Mouse (Mus musculus) heart, postnatal 10 days (tissue): ENCODE measurements around the gene Acer1. TPM values are rescaled to one million over a fixed set of nuclear protein-coding genes. Genes with fewer than 3 reads are reported as not detected.

ENCODE experiments used
- DNase-seq, 2 experiments: peaks; one replicate each; pipeline ENCODE4 v3.0.0; 2021
- intact Hi-C: fragments of 180-260 bp; cut with DNase I; formaldehyde crosslinking; loops from one replicate; pipeline ENCODE4 v1.15.1; 2025
- total RNA-seq, 2 experiments: library from RNA; stranded (reverse); gene quantifications; 2 replicates each; pipeline ENCODE4 v1.2.3; 2021

The Acer1 gene
- not detected for total RNA-seq

DNA sequence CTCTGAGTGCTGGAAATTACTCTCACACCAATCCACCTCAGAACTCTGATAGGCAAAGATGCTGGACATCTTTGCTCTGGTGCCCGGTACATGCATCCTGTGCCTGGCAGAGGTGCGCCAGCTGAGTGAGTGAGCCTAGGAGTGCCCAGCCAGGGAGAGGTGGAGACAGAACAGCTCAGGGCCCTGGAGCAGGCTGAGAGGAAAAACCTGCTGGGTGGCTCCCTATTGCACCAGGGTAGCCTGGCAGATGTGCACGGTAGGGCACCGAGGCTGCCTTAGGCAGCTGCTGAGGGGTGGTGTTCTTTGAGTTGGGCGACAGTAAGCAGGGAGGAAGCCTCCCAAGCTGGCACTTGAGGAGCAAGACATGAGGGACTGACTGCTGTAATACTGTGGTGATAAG is at the start of gene Acer1:
TSS of gene Acer1 (minus strand) at position 114 of the 400 bp plus-strand sequence.
- no peak for DNase-seq
- intact Hi-C loops: no loop called here

GRCm38 (mm10) chr17:57030931-57031660 is 49.2 kb upstream of the Acer1 start, which contains the start of gene Khsrp:
Gene Khsrp (minus strand): TSS chr17:57031522.
- intact Hi-C loops: loop anchor here (2.0 kb wide), 1 partner anchor 18 kb away; no protein-coding TSS in a partner anchor
- peak; percentile 56 to 64 for DNase-seq

DNA sequence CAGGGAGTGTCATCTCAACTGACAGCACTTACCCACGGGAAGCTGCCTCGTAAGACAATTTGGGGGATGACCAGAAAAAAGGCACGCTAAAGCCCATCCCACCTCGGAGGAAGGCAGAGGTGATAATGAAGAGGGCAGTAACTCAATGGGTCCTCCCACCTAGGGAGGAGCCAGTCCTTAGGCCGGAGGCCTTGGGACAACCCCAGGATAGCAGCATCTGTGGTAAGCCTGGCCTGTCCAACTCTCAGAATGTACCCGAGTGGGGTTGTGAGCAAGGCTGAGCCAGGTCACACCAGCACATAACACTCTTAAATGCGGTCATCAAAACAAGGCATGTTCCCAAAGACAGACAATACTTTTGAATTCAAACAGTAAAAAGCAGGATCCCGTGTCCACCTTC is 47.8 kb upstream of the Acer1 start:
- intact Hi-C loops: loop anchor here (2.0 kb wide), 1 partner anchor 17 kb away; no protein-coding TSS in a partner anchor
- peak in 1 of 2 experiments; percentile 27 for DNase-seq

DNA sequence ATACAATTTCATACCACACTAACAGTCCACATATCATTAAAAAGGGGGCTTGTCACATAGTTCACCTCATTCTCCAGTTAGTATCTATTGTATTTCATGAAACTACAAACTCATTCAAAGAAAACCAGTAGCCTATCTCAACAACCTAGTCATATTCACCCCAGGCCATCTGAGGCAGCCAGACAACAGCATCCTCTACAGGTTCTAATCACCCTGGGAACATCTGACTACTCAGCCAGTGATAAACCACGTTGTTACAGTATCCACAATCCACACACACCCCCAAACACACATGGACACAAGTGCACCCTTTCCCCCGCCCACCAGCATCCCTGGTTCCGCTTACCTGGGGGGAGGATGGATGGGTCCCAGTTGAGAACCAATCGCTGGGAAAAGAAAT is 45.5 kb upstream of the Acer1 start:
- DNase-seq: no peak
- intact Hi-C loops: no loop called here

- DNase-seq: no peak
- intact Hi-C loops: no loop called here
These were observed 39.0 kb upstream of the Acer1 start for GRCm38 (mm10) chr17:57020960-57021359.

GRCm38 (mm10) chr17:57019693-57020092 is 37.8 kb upstream of the Acer1 start:
- intact Hi-C loops: no loop called here
- DNase-seq: no peak

DNA sequence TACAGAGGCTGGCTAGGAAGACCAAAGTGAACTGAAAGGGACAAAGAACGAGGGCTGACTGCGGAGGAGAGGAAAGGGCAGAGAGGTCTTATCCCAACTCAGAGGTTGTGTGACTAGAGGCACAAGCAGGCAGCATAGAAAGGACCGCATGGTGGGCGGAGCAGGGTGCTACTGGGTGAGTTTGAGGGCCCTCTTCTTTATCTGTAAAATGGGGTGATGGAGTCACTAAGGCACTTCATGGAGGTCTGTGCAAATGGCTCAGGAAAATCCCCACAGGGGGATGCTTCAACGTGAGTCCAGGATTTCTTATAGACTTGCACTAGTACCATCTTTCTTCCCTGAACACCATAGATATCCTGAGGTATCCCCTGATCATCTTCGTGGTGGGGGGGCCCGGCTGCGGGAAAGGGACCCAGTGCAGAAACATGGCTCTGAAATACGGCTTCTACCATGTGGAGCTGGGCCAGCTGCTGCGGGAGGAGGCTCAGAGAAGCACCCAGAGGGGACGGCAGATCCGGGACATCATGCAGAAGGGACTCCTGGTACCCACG is 30.4 kb upstream of the Acer1 start:
- intact Hi-C loops: loop anchor here (2.0 kb wide), 1 partner anchor 18 kb away; the partner anchor contains the start of gene Khsrp
- DNase-seq: no peak

- DNase-seq: peak; percentile 94 to 96
- intact Hi-C loops: loop anchor here (2.0 kb wide), 1 partner anchor 19 kb away; the partner anchor contains the start of gene Khsrp
These were observed 29.6 kb upstream of the Acer1 start, which contains the start of the genes Gtf2f1 and Gm17949 for GRCm38 (mm10) chr17:57011236-57012141. Gene Gtf2f1 (minus strand): TSS chr17:57011288. Gene Gm17949 (plus strand): TSS chr17:57011469.

DNA sequence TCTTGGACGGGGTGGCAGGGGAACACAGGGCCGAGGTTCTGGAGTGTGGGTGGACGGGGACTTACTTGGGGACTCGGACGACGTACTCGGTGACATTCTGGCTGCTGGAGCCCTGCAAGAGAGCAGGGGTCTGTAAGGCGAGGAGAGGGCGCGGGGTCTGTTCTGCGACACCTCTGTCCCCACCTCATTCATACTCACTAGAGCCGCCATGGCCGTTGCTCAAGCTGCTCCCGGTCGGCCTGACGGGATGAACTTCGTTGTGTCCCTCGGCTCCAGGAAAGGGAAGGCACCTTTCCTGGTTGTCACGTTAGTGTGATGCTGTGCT is 28.9 kb upstream of the Acer1 start:
- intact Hi-C loops: no loop called here
- no peak for DNase-seq

DNA sequence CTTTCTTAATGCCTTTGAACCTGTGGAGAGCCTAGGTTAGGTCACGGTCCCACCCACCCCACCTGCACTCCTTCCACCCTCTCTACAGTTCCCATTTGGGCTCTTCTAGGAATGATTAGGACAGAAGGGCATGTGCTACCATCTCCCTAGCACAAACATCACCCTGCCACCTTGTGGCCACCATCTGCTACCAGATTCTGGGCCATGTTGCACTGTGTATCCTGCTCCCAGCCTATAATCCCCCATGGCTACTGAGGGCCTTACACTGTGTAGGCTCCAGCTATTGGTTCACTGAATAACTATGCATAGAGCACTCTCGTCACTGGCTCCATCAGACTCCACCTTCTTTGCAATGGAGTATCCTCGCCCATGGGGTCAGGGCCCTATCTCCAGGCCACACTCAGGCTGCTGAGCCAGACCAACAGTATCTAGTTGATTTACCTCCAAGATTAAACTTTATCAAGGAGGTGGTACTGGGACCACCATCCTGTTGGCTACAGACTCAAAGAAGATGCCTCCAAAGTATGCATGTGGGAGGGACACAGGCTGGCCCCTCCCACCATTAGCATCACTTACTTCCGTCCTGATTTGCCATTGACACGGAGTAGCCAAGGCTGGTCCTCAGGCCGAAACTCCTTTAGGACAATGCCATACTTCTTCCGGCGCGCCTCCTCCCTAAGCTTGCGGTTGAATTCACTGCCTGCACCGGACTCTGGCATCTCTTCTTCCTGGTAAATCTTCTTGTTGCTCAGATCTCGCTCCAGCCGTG is 25.4 kb upstream of the Acer1 start:
- intact Hi-C loops: no loop called here

GRCm38 (mm10) chr17:57003994-57004393 is 22.1 kb upstream of the Acer1 start:
- intact Hi-C loops: loop anchor here (1.0 kb wide), 1 partner anchor 114 kb away; no protein-coding TSS in a partner anchor
- no peak for DNase-seq

More for the DNA sequence above, 25.4 kb upstream of the Acer1 start:
- peak in 1 of 2 experiments; percentile 32 for DNase-seq

DNA sequence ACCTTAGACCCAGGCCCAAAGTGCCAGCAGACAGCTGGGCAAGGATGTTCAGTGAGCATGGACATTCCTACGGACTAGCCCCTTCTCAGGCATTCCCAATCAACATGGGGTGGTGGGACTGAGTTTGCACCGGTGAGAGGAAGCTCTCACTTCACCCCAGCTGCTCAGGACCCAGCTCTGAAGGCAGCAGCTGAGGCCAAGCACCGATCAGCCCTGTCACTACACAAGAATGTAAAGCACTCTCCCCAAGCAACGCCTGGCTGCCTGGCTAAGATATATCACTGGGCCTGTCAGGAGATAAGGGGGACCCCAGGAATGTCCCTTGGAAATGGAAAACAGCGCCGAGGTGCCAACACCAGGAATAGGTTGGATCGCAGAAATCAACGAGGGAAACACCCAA is 19.3 kb upstream of the Acer1 start:
- intact Hi-C loops: no loop called here

DNA sequence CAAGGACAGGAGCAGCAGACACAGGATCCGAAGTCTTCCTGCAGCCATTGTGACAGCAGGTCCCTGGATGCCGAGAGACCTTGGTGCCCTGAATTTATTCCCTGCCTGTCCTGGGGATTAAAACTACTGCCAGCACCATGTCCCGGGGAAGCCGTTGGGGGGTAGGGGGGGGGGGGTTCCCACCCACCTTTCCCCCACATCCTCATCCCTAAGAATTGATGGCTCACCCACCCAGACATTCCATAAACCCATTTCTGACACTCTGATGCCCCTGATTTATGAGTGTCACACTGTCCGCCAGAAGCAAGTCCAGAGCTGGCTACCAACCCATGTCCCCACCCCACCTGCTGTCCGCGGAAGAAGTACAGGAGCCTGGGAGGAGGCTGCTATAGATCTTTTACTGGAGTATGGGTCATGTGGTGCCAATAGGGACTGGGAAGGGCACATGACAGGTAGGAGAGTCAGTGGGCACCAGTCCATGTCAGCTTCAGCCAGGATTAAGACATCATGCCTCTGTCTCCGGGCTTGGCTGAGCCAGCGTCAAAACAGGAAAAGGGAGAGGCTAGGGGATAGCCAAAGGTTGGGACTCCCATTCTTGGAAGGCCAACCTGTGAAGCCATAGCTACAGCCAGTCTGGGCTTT is 18.2 kb upstream of the Acer1 start, which contains the start of gene Pspn:
TSS of gene Pspn (minus strand) at position 51 of the 642 bp plus-strand sequence.
- peak in 1 of 2 experiments; percentile 22 for DNase-seq
- intact Hi-C loops: loop anchor here (5.0 to 10.0 kb wide), 2 partner anchors 245 to 332 kb away; partner anchors contain the start of genes Gpr108 and Trip10

More for the DNA sequence above, 19.3 kb upstream of the Acer1 start:
- DNase-seq: peak; percentile 32 to 37

GRCm38 (mm10) chr17:56999414-56999813 is 17.5 kb upstream of the Acer1 start:
- intact Hi-C loops: loop anchor here (5.0 to 10.0 kb wide), 2 partner anchors 245 to 333 kb away; partner anchors contain the start of genes Gpr108 and Trip10
- DNase-seq: no peak

GRCm38 (mm10) chr17:56997029-56997667 is 15.2 kb upstream of the Acer1 start, which contains the start of gene Alkbh7:
Gene Alkbh7 (plus strand): TSS chr17:56997339.
- intact Hi-C loops: loop anchor here (1.0 to 10.0 kb wide), 4 partner anchors 100 to 335 kb away; partner anchors contain the start of genes Gpr108 and Trip10
- peak; percentile 97 to 98 for DNase-seq

GRCm38 (mm10) chr17:56996506-56996905 is 14.6 kb upstream of the Acer1 start:
- DNase-seq: no peak
- intact Hi-C loops: loop anchor here (2.0 to 10.0 kb wide), 3 partner anchors 100 to 336 kb away; partner anchors contain the start of genes Gpr108 and Trip10

DNA sequence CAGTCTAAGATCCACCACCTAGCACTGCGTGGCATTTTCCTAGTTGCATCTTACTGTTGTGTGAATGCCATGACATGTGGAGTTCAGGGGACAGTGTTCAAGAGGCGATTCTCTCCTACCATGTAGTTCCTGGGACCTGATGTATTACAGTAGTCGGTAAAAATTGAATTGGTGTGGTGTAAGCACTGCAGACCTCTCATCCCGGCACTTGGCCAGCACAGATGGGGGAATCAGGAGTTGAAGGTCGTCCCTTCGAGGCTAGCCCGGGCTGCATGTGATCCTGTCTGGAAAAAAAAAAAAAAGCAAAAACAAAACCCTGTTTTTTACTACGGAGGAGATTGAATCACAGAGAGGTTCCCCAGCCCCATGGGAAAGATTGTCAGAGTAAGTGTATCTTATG is 13.1 kb upstream of the Acer1 start:
- intact Hi-C loops: loop anchor here (5.0 to 10.0 kb wide), 2 partner anchors 250 to 337 kb away; partner anchors contain the start of genes Gpr108 and Trip10
- no peak for DNase-seq

DNA sequence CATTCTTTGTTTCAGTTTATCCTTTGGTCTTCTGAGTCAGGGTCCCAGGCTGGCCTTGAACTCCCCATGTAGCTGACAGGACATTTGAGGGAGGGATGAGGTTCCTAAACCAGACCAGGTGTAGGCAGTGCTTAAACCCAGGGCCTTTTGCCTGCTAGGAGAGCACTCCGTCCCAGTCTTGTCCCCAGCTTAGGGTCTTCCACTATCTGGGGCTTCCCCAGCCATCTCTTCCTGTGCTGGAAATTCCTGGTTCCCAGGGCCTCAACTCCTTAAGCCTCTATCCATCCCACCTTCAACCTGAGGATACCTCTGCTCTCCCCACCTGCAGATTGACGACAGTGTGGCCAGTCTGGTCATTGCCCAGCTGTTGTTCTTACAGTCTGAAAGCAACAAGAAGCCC is 9.0 kb upstream of the Acer1 start:
- no peak for DNase-seq
- intact Hi-C loops: loop anchor here (2.0 to 10.0 kb wide), 2 partner anchors 254 to 286 kb away; partner anchors contain the start of genes Gpr108 and Trip10
